Mouse (Mus musculus) heart, adult 2 months (tissue): ENCODE data around the gene Gm21972. TPM values are rescaled to one million over a fixed set of nuclear protein-coding genes. Genes with fewer than 3 reads are reported as not detected.

Experiments
- DNase-seq, 2 experiments: peaks; one replicate each; pipeline ENCODE4 v3.0.0; 2021
- H3K27ac ChIP-seq: fragments of 200-600 bp; 2 replicates; pipeline ENCODE4 v1.8.1; 2022
- H3K27me3 ChIP-seq: fragments of 200-500 bp; 2 replicates; pipeline ENCODE4 v1.6.1; 2012; ENCODE audit warnings: mild to moderate bottlenecking, low read length, inconsistent platforms, mixed read lengths; ENCODE audit not compliant: control insufficient read depth, insufficient read depth
- H3K36me3 ChIP-seq: fragments of 200-500 bp; 2 replicates; pipeline ENCODE4 v1.6.1; 2012; ENCODE audit warnings: low read length, inconsistent platforms; ENCODE audit not compliant: control insufficient read depth, insufficient read depth
- H3K4me1 ChIP-seq: fragments of 200-500 bp; 2 replicates; pipeline ENCODE4 v1.6.1; 2011; ENCODE audit warnings: low read length; ENCODE audit not compliant: control insufficient read depth, insufficient read depth
- H3K4me3 ChIP-seq: fragments of 200-600 bp; 2 replicates; pipeline ENCODE4 v1.8.1; 2022
- H3K79me2 ChIP-seq: fragments of 200-500 bp; replicated peaks from 2 replicates; pipeline ENCODE4 v1.6.1; 2012; ENCODE audit warnings: mild to moderate bottlenecking, inconsistent platforms, low read length, moderate library complexity, mixed read lengths; ENCODE audit not compliant: control insufficient read depth, insufficient read depth
- H3K9ac ChIP-seq: fragments of 200-500 bp; 2 replicates; pipeline ENCODE4 v1.6.1; 2012; ENCODE audit warnings: low read depth, mild to moderate bottlenecking, control low read depth, inconsistent platforms, low read length, mixed read lengths
- CTCF ChIP-seq: fragments of 200-600 bp; IDR thresholded peaks from 2 replicates; pipeline ENCODE4 v1.8.1; 2022; ENCODE audit warnings: antibody characterized with exemption, mild to moderate bottlenecking, moderate library complexity
- EP300 ChIP-seq: fragments of 200-500 bp; IDR thresholded peaks from 2 replicates; pipeline ENCODE4 v1.6.1; 2011; ENCODE audit warnings: low read depth, low read length, control low read depth; ENCODE audit not compliant: insufficient read depth
- POLR2A ChIP-seq: fragments of 200-500 bp; IDR thresholded peaks from 2 replicates; pipeline ENCODE4 v1.6.1; 2011; ENCODE audit warnings: mild to moderate bottlenecking, low read depth, low read length, control low read depth; ENCODE audit not compliant: insufficient read depth
- WGBS: fragments of 180-500 bp; shearing (Covaris S2); methylation state at CpG from one replicate; pipeline ENCODE4 v1.1.7; 2018; 5-methylcytosine and 5-hydroxymethylcytosine counted together
- intact Hi-C: fragments of 180-260 bp; cut with DNase I; formaldehyde crosslinking; loops from one replicate; pipeline ENCODE4 v1.15.1; 2025
- polyA plus RNA-seq: library from polyadenylated mRNA; depleted of rRNA; stranded (reverse); fragments of >200 nt; gene quantifications from 2 replicates; pipeline ENCODE4 v1.2.3, GENCODE M21; 2012
- total RNA-seq, 2 experiments: library from RNA; stranded (reverse); gene quantifications; 2 replicates each; pipeline ENCODE4 v1.2.3; 2021

Gene Gm21972
- total and polyA plus RNA-seq, 3 experiments, result 0.57 TPM; not detected in 2

DNA sequence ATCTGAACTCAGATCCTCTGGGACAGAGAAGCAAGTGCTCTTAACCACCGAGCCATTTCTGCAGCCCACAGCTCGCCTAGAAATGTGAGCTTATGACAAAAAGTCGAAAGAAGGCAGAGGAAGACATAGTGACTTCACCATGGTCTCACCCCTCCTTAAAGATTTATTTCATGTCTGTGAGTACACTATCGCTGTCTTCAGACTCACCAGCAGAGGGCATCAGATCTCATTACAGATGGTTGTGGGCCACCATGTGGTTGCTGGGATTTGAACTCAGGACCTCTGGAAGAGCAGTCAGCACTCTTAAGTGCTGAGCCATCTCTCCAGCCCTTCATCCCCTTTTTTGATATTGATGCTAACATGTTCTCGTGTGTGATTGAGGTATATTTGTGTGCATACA, 41.2 kb downstream of the Gm21972 start:
- H3K27ac ChIP-seq, result no peak overlapping the region
- DNase-seq, result no peak

DNA sequence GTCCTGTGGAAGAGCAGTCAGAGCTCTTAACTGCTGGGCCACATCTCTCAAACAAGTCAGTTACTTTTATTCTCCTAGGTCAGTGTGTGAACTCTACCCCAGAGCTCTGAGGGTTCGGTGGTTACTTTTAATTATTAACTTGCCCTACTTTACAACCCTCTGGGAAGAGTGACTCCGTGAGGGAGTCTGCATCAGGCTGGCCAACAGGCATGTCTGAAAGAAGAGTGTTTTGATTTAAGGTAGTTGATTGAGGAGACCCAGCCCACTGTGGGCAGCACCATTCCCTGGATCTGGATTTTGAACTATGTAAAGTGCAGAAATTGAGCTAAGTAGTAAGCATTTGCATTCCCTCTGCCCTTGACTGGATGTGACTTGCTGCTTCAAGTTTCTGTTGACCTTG, 42.6 kb downstream of the Gm21972 start:
- Histone ChIP-seq H3K27me3 (no peaks in the 10 kb centered on the region), H3K79me2 (no peaks in the 10 kb centered on the region), H3K9ac (no peak overlapping the region), H3K36me3 (no peaks in the 10 kb centered on the region), H3K4me3 (no peak overlapping the region), H3K27ac (no peak overlapping the region), H3K4me1 (no peaks in the 10 kb centered on the region)
- 93% methylated on average over 2 of the region's 2 CpGs for WGBS
- TF ChIP-seq POLR2A (no peak), CTCF (no peak), EP300 (no peak)
- no peak for DNase-seq
- intact Hi-C loops, result no loop called here

More for the DNA sequence above, 41.2 kb downstream of the Gm21972 start:
- H3K4me3 ChIP-seq, result no peak overlapping the region
- H3K36me3 ChIP-seq, result no peaks in the 10 kb centered on the region
- no peaks in the 10 kb centered on the region for H3K79me2 ChIP-seq
- no peaks in the 10 kb centered on the region for H3K27me3 ChIP-seq
- no peaks in the 10 kb centered on the region for H3K4me1 ChIP-seq
- no peak overlapping the region for H3K9ac ChIP-seq
- WGBS, result 94% methylated on average over 5 of the region's 5 CpGs
- intact Hi-C loops, result no loop called here
- TF ChIP-seq CTCF (peak; percentile 34), EP300 (no peak)

DNA sequence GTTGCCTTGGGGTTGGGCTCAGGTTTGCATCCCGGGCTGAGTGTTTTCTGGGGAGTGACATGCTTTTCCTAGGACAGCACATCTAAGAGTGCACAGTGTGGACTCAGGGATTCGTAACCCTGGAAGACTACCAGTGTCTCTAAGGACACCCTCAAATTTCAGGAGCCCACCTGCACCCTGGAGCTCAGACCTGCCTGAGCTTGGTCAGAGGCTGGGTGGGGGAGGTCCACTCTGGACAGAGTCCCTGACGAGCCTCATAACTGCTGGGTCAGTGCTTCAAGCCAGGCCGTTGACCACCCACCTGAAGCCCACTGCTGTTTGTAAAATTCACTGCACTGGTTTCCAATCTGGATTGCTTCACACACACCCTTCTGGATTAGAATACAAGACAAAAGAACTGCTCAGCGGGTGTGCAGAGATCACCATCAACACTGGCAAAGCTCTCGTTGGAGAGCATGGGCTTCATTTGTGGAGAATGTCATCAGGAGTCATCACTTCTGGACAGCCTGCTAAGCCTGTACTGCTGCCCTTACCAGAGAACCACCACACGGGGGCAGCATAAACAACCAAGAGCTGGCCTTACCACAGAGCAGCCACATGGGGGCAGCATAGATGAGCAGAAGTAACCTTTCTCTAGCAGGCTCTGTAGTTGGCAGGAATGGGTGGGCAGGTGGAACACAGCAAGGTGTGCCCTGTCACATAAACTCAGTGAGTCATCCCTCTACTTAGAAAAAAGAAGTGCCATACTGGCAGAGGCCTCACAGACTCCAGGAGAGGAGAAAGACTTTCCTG, 45.2 kb downstream of the Gm21972 start:
- TF ChIP-seq POLR2A (no peak), CTCF (no peak; the same call in 1 of the 2 replicates), EP300 (peak; percentile 90)
- H3K4me3 ChIP-seq, result no peak overlapping the region
- H3K36me3 ChIP-seq, result no peaks in the 10 kb centered on the region
- 44% methylated on average over 7 of the region's 7 CpGs for WGBS
- no peaks in the 10 kb centered on the region for H3K4me1 ChIP-seq
- no peaks in the 10 kb centered on the region for H3K27me3 ChIP-seq
- peak; percentile 72 to 79 for DNase-seq
- no peak overlapping the region for H3K9ac ChIP-seq
- H3K27ac ChIP-seq, result no peak overlapping the region
- no peaks in the 10 kb centered on the region for H3K79me2 ChIP-seq
- intact Hi-C loops, result loop anchor here (1.0 kb wide), 1 partner anchor 161 kb away; no protein-coding TSS in a partner anchor

DNA sequence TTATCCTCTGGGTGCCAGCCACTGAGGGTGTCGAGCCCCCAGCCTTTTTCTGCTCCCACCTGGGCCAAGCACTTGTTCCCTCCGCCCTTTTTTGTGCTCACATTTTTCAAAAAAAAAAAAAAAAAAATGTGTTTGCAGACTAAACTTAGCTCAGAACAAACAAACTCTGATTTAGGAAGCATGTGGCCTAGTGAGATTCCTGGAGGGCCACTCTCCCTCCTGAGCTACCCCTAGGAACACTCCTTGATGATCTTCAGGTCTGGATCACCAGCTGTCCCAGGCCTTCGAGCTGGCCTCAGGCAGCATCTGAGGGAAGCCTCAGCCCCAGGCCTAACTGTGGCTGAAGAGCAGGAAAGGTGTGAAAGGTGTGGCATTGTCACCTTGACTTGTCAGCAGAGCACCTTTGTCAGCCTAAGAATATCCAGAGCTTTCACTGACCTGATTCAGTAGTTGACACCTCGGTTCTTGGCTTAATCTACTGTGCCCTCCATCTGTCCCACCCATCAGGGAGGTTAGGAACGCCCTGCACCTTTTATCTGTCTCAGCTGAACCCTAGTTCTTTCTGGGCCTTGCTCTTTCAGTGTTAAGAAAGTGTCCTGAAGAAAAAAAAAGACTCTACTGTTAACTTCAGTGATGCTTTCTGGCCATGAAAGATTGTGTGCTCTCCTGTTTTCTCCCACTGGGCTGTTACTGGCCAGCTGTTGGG, 48.7 kb downstream of the Gm21972 start:
- 74% methylated on average over 5 of the region's 5 CpGs for WGBS
- intact Hi-C loops, result no loop called here
- TF ChIP-seq CTCF, result no peak
- no peak for TF ChIP-seq EP300
- no peak for TF ChIP-seq POLR2A
- Histone ChIP-seq H3K27ac (no peak overlapping the region), H3K79me2 (no peaks in the 10 kb centered on the region), H3K4me3 (no peak overlapping the region), H3K36me3 (no peaks in the 10 kb centered on the region), H3K27me3 (no peaks in the 10 kb centered on the region), H3K9ac (no peak overlapping the region), H3K4me1 (no peaks in the 10 kb centered on the region)
- DNase-seq, result no peak

DNA sequence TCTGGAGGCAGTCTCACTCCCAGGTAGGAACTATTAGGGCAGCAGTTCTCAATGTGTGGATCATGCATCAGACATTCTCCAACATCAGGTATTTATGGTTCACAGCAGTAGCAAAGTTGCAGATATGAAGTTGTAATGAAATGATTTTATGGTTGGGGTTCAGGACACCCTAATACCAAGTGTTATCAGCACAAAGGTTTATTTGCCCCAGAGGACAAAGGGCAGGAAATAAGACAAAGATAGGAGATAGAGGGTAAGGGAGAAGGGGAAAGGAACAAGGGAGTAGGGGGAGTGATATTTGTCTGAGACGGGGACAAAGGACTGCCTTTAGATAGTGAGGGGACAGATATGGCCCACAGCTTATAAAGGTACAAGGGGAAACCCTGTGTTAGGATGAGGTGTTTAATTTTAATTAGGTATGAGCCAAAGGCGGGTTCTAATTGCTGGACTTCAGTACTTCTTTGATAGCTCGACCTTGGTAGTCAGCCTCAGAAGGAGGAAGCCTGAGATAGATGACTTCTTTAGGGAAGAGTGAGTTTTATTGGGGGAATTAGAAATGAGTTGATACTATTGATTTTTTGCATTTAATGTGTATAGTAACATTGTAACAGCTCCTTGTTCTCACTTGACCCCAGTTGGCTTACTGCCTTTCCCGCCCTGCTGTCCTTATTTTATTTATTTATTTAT, 50.3 kb downstream of the Gm21972 start:
- H3K4me3 ChIP-seq, result no peak overlapping the region
- no peak for DNase-seq
- intact Hi-C loops, result no loop called here
- 70% methylated on average over 4 of the region's 4 CpGs for WGBS
- TF ChIP-seq CTCF (no peak), EP300 (no peak), POLR2A (no peak)
- no peaks in the 10 kb centered on the region for H3K27me3 ChIP-seq
- no peaks in the 10 kb centered on the region for H3K36me3 ChIP-seq
- no peak overlapping the region for H3K9ac ChIP-seq
- H3K4me1 ChIP-seq, result no peaks in the 10 kb centered on the region
- no peaks in the 10 kb centered on the region for H3K79me2 ChIP-seq
- H3K27ac ChIP-seq, result no peak overlapping the region

DNA sequence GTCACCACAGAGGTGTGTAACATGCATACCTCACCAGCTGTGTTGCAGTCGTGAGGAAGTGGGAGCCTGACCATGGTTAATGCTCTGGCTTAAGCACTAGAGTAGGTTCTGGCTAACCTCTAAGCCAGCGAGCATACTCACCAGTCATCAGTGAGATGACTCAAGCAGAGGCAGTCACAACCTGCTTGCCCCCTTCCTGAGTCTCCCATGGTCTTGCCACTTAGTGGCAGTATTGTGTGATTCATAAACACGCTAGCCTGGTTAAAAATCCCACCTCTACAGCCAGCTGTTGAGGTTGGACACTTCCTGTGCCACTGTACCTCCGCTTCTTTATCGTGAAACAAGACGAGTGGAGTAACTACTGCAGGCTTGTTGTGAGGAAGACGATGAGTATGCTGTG, 53.3 kb downstream of the Gm21972 start:
- Histone ChIP-seq H3K9ac (no peak overlapping the region), H3K79me2 (no peaks in the 10 kb centered on the region), H3K4me1 (no peaks in the 10 kb centered on the region), H3K36me3 (no peaks in the 10 kb centered on the region), H3K27me3 (no peaks in the 10 kb centered on the region), H3K4me3 (no peak overlapping the region), H3K27ac (no peak overlapping the region)
- no peak for DNase-seq
- TF ChIP-seq EP300 (no peak), POLR2A (no peak), CTCF (no peak)
- WGBS, result 78% methylated on average over 7 of the region's 7 CpGs
- intact Hi-C loops, result no loop called here
